Mouse (Mus musculus) gastrocnemius, postnatal 14 days (tissue): ENCODE measurements around the gene Lefty2. TPM values are rescaled to one million over a fixed set of nuclear protein-coding genes. Genes with fewer than 3 reads are reported as not detected.

Source experiments
- total RNA-seq, 2 experiments: library from RNA; stranded (reverse); gene quantifications; 2 replicates each; pipeline ENCODE4 v1.2.3; 2021

Gene Lefty2
- total RNA-seq, 2 experiments from 2014 or later = not detected

Other genes starting within 250 kb of the Lefty2 start
- not detected for gene Mixl1, start 196.1 kb upstream of the Lefty2 start, total RNA-seq
- gene Acbd3, start 167.1 kb upstream of the Lefty2 start, total RNA-seq = 10 to 100 TPM; 15.4 to 16.9 TPM
- gene H3f3a, start 79.2 kb upstream of the Lefty2 start, total RNA-seq = 100 to 1,000 TPM; 448 to 473 TPM
- gene Sde2, start 42.0 kb upstream of the Lefty2 start, total RNA-seq = 1 to 10 TPM; 8.4 to 8.5 TPM
- 10 to 100 TPM; 18.3 to 18.4 TPM for gene Pycr2, start 11.2 kb downstream of the Lefty2 start, total RNA-seq
- under 1 TPM; 0.44 to 0.53 TPM for gene Lefty1, start 41.9 kb downstream of the Lefty2 start, total RNA-seq
- 10 to 100 TPM; 11.9 to 12.5 TPM for gene Tmem63a, start 49.2 kb downstream of the Lefty2 start, total RNA-seq
- gene Ephx1, start 127.8 kb downstream of the Lefty2 start, total RNA-seq = 10 to 100 TPM; 13.5 to 16.4 TPM
- not detected for gene 9130409I23Rik, start 158.1 kb downstream of the Lefty2 start, total RNA-seq